Mouse (Mus musculus): ENCODE results near the gene Kcnq1. TPM values are rescaled to one million over a fixed set of nuclear protein-coding genes. Genes with fewer than 3 reads are reported as not detected.
A peak's percentile ranks its signal among the peaks of the same experiment; 100 is the strongest.

Gene Kcnq1
- polyA plus RNA-seq, 1 experiment from 2014 or later, result 1.1 TPM

- Histone ChIP-seq H3K27ac (ENCODE audit: low read depth, low read length) (no peak overlapping the region), H3K9me3 (ENCODE audit: control insufficient read depth, low read length) (no peaks in the 10 kb centered on the region), H3K27me3 (ENCODE audit: control insufficient read depth, insufficient read depth, low read length) (no peaks in the 10 kb centered on the region), H3K36me3 (ENCODE audit: control insufficient read depth, insufficient read depth, low read length) (no peaks in the 10 kb centered on the region), H3K4me3 (ENCODE audit: low read depth, low read length) (no peak overlapping the region), H3K4me2 (no peak overlapping the region), H3K9ac (ENCODE audit: low read length) (no peak overlapping the region), H3K4me1 (ENCODE audit: control insufficient read depth, insufficient read depth, low read length) (no peaks in the 10 kb centered on the region)
- WGBS, result 86% methylated on average over 5 of the region's 5 CpGs
- DNase-seq (ENCODE audit: low spot score, missing footprints) (no peak), ATAC-seq (ENCODE audit: low FRiP score) (no peak)
These were observed 84.7 kb downstream of the Kcnq1 start for GRCm38 (mm10) chr7:143190911-143191310.

- Histone ChIP-seq H3K36me3 (ENCODE audit: control insufficient read depth, insufficient read depth, low read length) (no peaks in the 10 kb centered on the region), H3K4me3 (ENCODE audit: low read depth, low read length) (no peak overlapping the region), H3K4me2 (no peak overlapping the region), H3K4me1 (ENCODE audit: control insufficient read depth, insufficient read depth, low read length) (no peaks in the 10 kb centered on the region), H3K9ac (ENCODE audit: low read length) (no peak overlapping the region), H3K27ac (ENCODE audit: low read depth, low read length) (no peak overlapping the region), H3K27me3 (ENCODE audit: control insufficient read depth, insufficient read depth, low read length) (no peaks in the 10 kb centered on the region), H3K9me3 (ENCODE audit: control insufficient read depth, low read length) (no peaks in the 10 kb centered on the region)
- DNase-seq (ENCODE audit: low spot score, missing footprints) (no peak), ATAC-seq (ENCODE audit: low FRiP score) (no peak)
- 90% methylated on average over 7 of the region's 7 CpGs for WGBS
These were observed 86.2 kb downstream of the Kcnq1 start for GRCm38 (mm10) chr7:143192392-143192791.

- ATAC-seq (ENCODE audit: low FRiP score) (no peak), DNase-seq (ENCODE audit: low spot score, missing footprints) (no peak)
- H3K27ac ChIP-seq (ENCODE audit: low read depth, low read length), result no peak overlapping the region
- no peak overlapping the region for H3K4me2 ChIP-seq
- H3K27me3 ChIP-seq (ENCODE audit: control insufficient read depth, insufficient read depth, low read length), result no peaks in the 10 kb centered on the region
- H3K4me3 ChIP-seq (ENCODE audit: low read depth, low read length), result no peak overlapping the region
- 88% methylated on average over 7 of the region's 7 CpGs for WGBS
- H3K9ac ChIP-seq (ENCODE audit: low read length), result no peak overlapping the region
- H3K4me1 ChIP-seq (ENCODE audit: control insufficient read depth, insufficient read depth, low read length), result peaks cover 7% of the 10 kb centered on the region; the same call in 1 of the 2 replicates
- no peaks in the 10 kb centered on the region for H3K9me3 ChIP-seq (ENCODE audit: control insufficient read depth, low read length)
- H3K36me3 ChIP-seq (ENCODE audit: control insufficient read depth, insufficient read depth, low read length), result no peaks in the 10 kb centered on the region
These were observed 87.9 kb downstream of the Kcnq1 start for GRCm38 (mm10) chr7:143194064-143194463.

- H3K27me3 ChIP-seq (ENCODE audit: control insufficient read depth, insufficient read depth, low read length), result no peaks in the 10 kb centered on the region
- DNase-seq (ENCODE audit: low spot score, missing footprints) (no peak), ATAC-seq (ENCODE audit: low FRiP score) (peak; percentile 76)
- 48% methylated on average over 15 of the region's 15 CpGs for WGBS
- no peaks in the 10 kb centered on the region for H3K9me3 ChIP-seq (ENCODE audit: control insufficient read depth, low read length)
- no peak overlapping the region for H3K9ac ChIP-seq (ENCODE audit: low read length)
- H3K36me3 ChIP-seq (ENCODE audit: control insufficient read depth, insufficient read depth, low read length), result no peaks in the 10 kb centered on the region
- no peak overlapping the region for H3K4me3 ChIP-seq (ENCODE audit: low read depth, low read length)
- H3K27ac ChIP-seq (ENCODE audit: low read depth, low read length), result no peak overlapping the region
- H3K4me2 ChIP-seq, result peak overlapping the region; percentile 27; the same call in 1 of the 2 replicates
- peaks cover 7% of the 10 kb centered on the region; the same call in 1 of the 2 replicates for H3K4me1 ChIP-seq (ENCODE audit: control insufficient read depth, insufficient read depth, low read length)
These were observed 91.8 kb downstream of the Kcnq1 start for GRCm38 (mm10) chr7:143197951-143198440.

GRCm38 (mm10) chr7:143198443-143198842 lies 92.3 kb downstream of the Kcnq1 start:
- Histone ChIP-seq H3K27ac (ENCODE audit: low read depth, low read length) (no peak overlapping the region), H3K4me2 (peak overlapping the region; percentile 27; the same call in 1 of the 2 replicates), H3K36me3 (ENCODE audit: control insufficient read depth, insufficient read depth, low read length) (no peaks in the 10 kb centered on the region), H3K9ac (ENCODE audit: low read length) (no peak overlapping the region), H3K4me1 (ENCODE audit: control insufficient read depth, insufficient read depth, low read length) (peaks cover 7% of the 10 kb centered on the region; the same call in 1 of the 2 replicates), H3K9me3 (ENCODE audit: control insufficient read depth, low read length) (no peaks in the 10 kb centered on the region), H3K27me3 (ENCODE audit: control insufficient read depth, insufficient read depth, low read length) (no peaks in the 10 kb centered on the region), H3K4me3 (ENCODE audit: low read depth, low read length) (no peak overlapping the region)
- ATAC-seq (ENCODE audit: low FRiP score) (peak; percentile 46; the same call in 1 of the 2 replicates), DNase-seq (ENCODE audit: low spot score, missing footprints) (no peak)
- WGBS, result 54% methylated on average over 7 of the region's 7 CpGs

GRCm38 (mm10) chr7:143201255-143201654 lies 95.1 kb downstream of the Kcnq1 start:
- peaks cover 7% of the 10 kb centered on the region; the same call in 1 of the 2 replicates for H3K4me1 ChIP-seq (ENCODE audit: control insufficient read depth, insufficient read depth, low read length)
- no peaks in the 10 kb centered on the region for H3K9me3 ChIP-seq (ENCODE audit: control insufficient read depth, low read length)
- H3K4me2 ChIP-seq, result no peak overlapping the region
- no peaks in the 10 kb centered on the region for H3K36me3 ChIP-seq (ENCODE audit: control insufficient read depth, insufficient read depth, low read length)
- H3K9ac ChIP-seq (ENCODE audit: low read length), result no peak overlapping the region
- no peaks in the 10 kb centered on the region for H3K27me3 ChIP-seq (ENCODE audit: control insufficient read depth, insufficient read depth, low read length)
- H3K27ac ChIP-seq (ENCODE audit: low read depth, low read length), result no peak overlapping the region
- no peak overlapping the region for H3K4me3 ChIP-seq (ENCODE audit: low read depth, low read length)
- 85% methylated on average over 2 of the region's 2 CpGs for WGBS
- DNase-seq (ENCODE audit: low spot score, missing footprints) (no peak), ATAC-seq (ENCODE audit: low FRiP score) (no peak)

- DNase-seq (ENCODE audit: low spot score, missing footprints), result no peak
- H3K27ac ChIP-seq (ENCODE audit: low read depth, low read length), result no peak overlapping the region
- no peak overlapping the region for H3K4me3 ChIP-seq (ENCODE audit: low read depth, low read length)
- no peak overlapping the region for H3K9ac ChIP-seq (ENCODE audit: low read length)
- H3K4me1 ChIP-seq (ENCODE audit: control insufficient read depth, insufficient read depth, low read length), result no peaks in the 10 kb centered on the region
- 93% methylated on average over 6 of the region's 6 CpGs for WGBS
- no peaks in the 10 kb centered on the region for H3K9me3 ChIP-seq (ENCODE audit: control insufficient read depth, low read length)
- no peaks in the 10 kb centered on the region for H3K36me3 ChIP-seq (ENCODE audit: control insufficient read depth, insufficient read depth, low read length)
- no peaks in the 10 kb centered on the region for H3K27me3 ChIP-seq (ENCODE audit: control insufficient read depth, insufficient read depth, low read length)
- no peak for ATAC-seq (ENCODE audit: low FRiP score)
- H3K4me2 ChIP-seq, result no peak overlapping the region
These were observed 97.7 kb downstream of the Kcnq1 start for GRCm38 (mm10) chr7:143203897-143204296.

- Histone ChIP-seq H3K9me3 (ENCODE audit: control insufficient read depth, low read length) (no peaks in the 10 kb centered on the region), H3K4me3 (ENCODE audit: low read depth, low read length) (no peak overlapping the region), H3K4me2 (no peak overlapping the region), H3K4me1 (ENCODE audit: control insufficient read depth, insufficient read depth, low read length) (no peaks in the 10 kb centered on the region), H3K36me3 (ENCODE audit: control insufficient read depth, insufficient read depth, low read length) (no peaks in the 10 kb centered on the region), H3K27me3 (ENCODE audit: control insufficient read depth, insufficient read depth, low read length) (no peaks in the 10 kb centered on the region), H3K27ac (ENCODE audit: low read depth, low read length) (no peak overlapping the region), H3K9ac (ENCODE audit: low read length) (no peak overlapping the region)
- ATAC-seq (ENCODE audit: low FRiP score) (no peak), DNase-seq (ENCODE audit: low spot score, missing footprints) (no peak)
- 62% methylated on average over 4 of the region's 4 CpGs for WGBS
These were observed 100.9 kb downstream of the Kcnq1 start for GRCm38 (mm10) chr7:143207044-143207443.

GRCm38 (mm10) chr7:143210796-143211195 lies 104.6 kb downstream of the Kcnq1 start:
- 85% methylated on average over 4 of the region's 4 CpGs for WGBS
- H3K4me2 ChIP-seq, result no peak overlapping the region
- no peaks in the 10 kb centered on the region for H3K9me3 ChIP-seq (ENCODE audit: control insufficient read depth, low read length)
- DNase-seq (ENCODE audit: low spot score, missing footprints) (no peak), ATAC-seq (ENCODE audit: low FRiP score) (no peak)
- no peak overlapping the region for H3K4me3 ChIP-seq (ENCODE audit: low read depth, low read length)
- H3K4me1 ChIP-seq (ENCODE audit: control insufficient read depth, insufficient read depth, low read length), result no peaks in the 10 kb centered on the region
- no peaks in the 10 kb centered on the region for H3K27me3 ChIP-seq (ENCODE audit: control insufficient read depth, insufficient read depth, low read length)
- no peaks in the 10 kb centered on the region for H3K36me3 ChIP-seq (ENCODE audit: control insufficient read depth, insufficient read depth, low read length)
- no peak overlapping the region for H3K9ac ChIP-seq (ENCODE audit: low read length)
- H3K27ac ChIP-seq (ENCODE audit: low read depth, low read length), result no peak overlapping the region

Data from midbrain, embryonic 11.5 days (tissue).